Mouse (Mus musculus): ENCODE results near the gene Zbtb8a. TPM values are rescaled to one million over a fixed set of nuclear protein-coding genes. Genes with fewer than 3 reads are reported as not detected.

The Zbtb8a gene
- polyA plus RNA-seq, 1 experiment from 2014 or later, result 15.4 TPM

DNA sequence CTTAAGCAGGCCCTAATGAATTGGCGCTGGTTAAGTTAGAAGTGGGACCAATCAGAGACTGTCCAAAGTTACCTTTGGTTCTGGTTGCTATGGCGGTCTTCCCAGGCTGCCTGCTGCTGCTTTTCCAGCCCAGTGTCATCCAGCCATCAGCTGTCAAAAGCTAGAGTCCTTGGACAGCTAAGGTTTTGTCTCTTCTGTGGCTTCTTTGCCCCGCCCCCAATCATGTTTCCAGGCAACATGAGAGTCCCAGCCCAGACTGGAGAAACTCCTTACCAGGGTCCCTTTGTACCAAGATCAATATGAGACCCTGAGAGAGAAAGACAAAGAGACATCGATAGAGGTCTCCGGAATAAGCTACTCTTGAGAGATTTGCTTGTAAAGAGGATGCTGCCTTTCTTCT is 10.5 kb upstream of the Zbtb8a start:
- Histone ChIP-seq H3K4me2 (replicated peaks) (no peak overlapping the region), H3K9me3 (no peaks in the 10 kb centered on the region), H3K4me1 (replicated peaks) (peaks cover 5% of the 10 kb centered on the region; the same call in 1 of the 2 replicates), H3K27ac (no peak overlapping the region), H3K36me3 (no peaks in the 10 kb centered on the region), H3K27me3 (replicated peaks) (no peaks in the 10 kb centered on the region), H3K9ac (no peak overlapping the region), H3K4me3 (replicated peaks) (no peak overlapping the region)
- WGBS, result 82% methylated on average over 5 of the region's 5 CpGs
- no peak for ATAC-seq

DNA sequence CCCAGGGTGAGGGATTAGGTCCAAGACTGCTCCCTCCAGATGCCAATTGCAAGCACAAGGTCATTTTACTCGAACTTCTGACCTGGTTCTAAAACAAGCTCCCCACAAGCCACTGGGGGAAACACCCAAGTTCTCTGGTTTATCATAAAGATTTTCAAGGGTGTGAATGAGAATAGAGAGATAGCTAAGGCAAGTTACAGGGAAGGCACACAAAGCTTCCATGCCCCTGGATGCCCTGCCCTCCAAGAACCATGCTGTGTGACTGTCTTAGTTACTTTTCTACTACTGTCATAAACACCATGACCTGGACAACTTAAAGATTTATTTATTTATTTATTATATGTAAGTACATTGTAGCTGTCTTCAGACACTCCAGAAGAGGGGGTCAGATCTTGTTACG is 9.1 kb upstream of the Zbtb8a start:
- H3K4me1 ChIP-seq (replicated peaks), result peaks cover 5% of the 10 kb centered on the region; the same call in 1 of the 2 replicates
- H3K4me3 ChIP-seq (replicated peaks), result no peak overlapping the region
- no peak overlapping the region for H3K9ac ChIP-seq
- H3K36me3 ChIP-seq, result no peaks in the 10 kb centered on the region
- no peaks in the 10 kb centered on the region for H3K27me3 ChIP-seq (replicated peaks)
- no peak overlapping the region for H3K4me2 ChIP-seq (replicated peaks)
- no peak overlapping the region for H3K27ac ChIP-seq
- H3K9me3 ChIP-seq, result no peaks in the 10 kb centered on the region
- no peak for ATAC-seq
- WGBS, result 71% methylated on average over 2 of the region's 2 CpGs

DNA sequence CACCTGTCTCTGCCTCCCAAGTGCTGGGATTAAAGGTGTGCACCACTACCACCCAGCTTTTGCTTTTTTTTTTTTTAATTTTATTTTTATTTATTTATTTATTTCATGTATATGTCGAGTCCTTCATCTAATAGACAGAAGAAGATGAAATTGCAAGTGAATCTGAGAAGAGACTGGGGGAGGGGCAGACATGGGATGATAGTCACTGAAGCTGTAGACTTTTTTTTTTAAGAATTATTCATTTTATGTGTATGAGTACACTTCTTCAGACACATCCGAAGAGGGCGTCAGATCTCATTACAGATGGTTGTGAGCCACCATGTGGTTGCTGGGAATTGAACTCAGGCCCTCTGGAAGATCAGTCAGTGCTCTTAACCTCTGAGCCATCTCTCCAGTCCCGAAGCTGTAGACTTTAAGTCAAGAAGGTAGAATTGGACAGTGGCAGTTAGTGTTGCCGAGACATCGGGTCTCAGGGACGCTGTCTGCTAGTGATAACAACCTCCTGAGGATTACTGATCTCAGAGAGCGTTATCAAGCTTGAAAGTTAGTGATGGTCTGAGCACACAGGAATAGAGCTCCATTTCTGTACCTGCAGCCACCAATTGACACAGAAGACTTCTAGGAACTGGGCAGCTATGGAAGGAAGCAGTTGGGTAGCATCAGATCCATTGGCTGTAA is 8.5 kb upstream of the Zbtb8a start:
- Histone ChIP-seq H3K27ac (no peak overlapping the region), H3K36me3 (no peaks in the 10 kb centered on the region), H3K4me2 (replicated peaks) (no peak overlapping the region), H3K9ac (no peak overlapping the region), H3K27me3 (replicated peaks) (no peaks in the 10 kb centered on the region), H3K4me1 (replicated peaks) (peaks cover 5% of the 10 kb centered on the region; the same call in 1 of the 2 replicates), H3K9me3 (no peaks in the 10 kb centered on the region), H3K4me3 (replicated peaks) (no peak overlapping the region)
- 86% methylated on average over 8 of the region's 8 CpGs for WGBS
- ATAC-seq, result no peak

DNA sequence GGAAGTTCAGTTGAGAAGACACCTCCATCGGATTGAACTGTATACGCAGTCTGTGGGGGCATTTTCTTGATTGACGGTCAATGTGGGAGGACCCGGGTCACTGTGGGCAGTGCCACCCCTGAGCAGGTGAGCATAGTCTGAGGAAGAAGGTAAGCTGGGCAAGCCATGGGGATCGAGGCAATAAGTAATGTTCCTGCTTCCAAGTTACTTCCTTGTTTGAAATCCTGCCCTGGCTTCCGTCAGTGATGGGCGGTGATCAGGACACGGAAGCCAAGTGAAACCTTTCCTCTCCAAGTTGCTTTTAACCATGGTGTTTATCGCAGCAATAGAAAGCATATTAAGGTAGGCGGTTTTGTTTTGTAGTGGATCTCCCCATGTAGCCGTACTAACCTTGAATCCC is 7.8 kb upstream of the Zbtb8a start:
- WGBS, result 75% methylated on average over 11 of the region's 11 CpGs

DNA sequence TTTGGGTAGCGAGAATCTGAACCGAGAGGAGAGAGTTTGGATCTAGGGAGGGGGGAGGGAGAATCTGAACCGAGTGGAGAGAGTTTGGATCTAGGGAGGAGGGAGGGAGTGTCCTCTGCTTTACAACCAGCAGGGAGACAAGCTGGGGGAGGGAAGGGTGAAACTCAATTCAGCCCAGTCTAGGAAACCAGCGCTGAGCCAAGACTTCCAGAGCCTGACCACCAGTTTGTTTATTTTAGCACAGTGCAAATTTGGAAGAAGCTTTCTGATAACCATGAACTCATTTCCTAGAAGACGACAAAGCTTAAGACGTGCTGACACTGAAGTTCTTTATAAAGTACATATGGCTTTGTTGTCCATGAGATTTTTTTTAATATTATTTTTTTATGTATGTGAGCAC is 6.5 kb upstream of the Zbtb8a start:
- Histone ChIP-seq H3K9ac (no peak overlapping the region), H3K4me3 (replicated peaks) (no peak overlapping the region), H3K9me3 (no peaks in the 10 kb centered on the region), H3K4me2 (replicated peaks) (no peak overlapping the region; the same call in 1 of the 2 replicates), H3K27ac (no peak overlapping the region), H3K27me3 (replicated peaks) (no peaks in the 10 kb centered on the region), H3K4me1 (replicated peaks) (peaks cover 5% of the 10 kb centered on the region; the same call in 1 of the 2 replicates), H3K36me3 (no peaks in the 10 kb centered on the region)
- WGBS, result 15% methylated on average over 6 of the region's 6 CpGs
- peak; percentile 64; the same call in 1 of the 2 replicates for ATAC-seq

More for the DNA sequence above, 7.8 kb upstream of the Zbtb8a start:
- H3K9ac ChIP-seq, result no peak overlapping the region
- no peak for ATAC-seq
- H3K27me3 ChIP-seq (replicated peaks), result no peaks in the 10 kb centered on the region
- no peak overlapping the region for H3K4me3 ChIP-seq (replicated peaks)
- H3K4me2 ChIP-seq (replicated peaks), result no peak overlapping the region
- no peak overlapping the region for H3K27ac ChIP-seq
- H3K9me3 ChIP-seq, result no peaks in the 10 kb centered on the region
- peaks cover 5% of the 10 kb centered on the region; the same call in 1 of the 2 replicates for H3K4me1 ChIP-seq (replicated peaks)
- no peaks in the 10 kb centered on the region for H3K36me3 ChIP-seq

DNA sequence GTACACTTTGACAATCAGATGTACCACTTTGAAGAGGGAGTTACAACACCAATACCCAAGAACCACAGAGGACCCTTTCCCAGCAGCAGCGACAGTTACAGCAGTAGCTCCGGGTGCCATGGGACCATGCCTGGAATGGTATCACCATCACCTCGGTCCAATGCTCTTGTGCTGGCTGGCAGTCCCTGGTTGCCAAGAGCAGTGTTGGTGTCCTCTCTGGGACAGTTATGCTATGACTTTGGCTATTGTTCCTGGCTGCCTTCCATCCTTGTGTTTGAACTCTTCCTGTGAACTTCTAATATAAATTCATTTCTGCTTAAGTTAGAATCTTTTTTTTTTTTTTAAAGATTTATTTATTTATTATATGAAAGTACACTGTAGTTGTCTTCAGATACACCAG is 5.7 kb upstream of the Zbtb8a start:
- H3K4me3 ChIP-seq (replicated peaks), result no peak overlapping the region
- no peak for ATAC-seq
- H3K9me3 ChIP-seq, result no peaks in the 10 kb centered on the region
- H3K4me2 ChIP-seq (replicated peaks), result no peak overlapping the region
- WGBS, result 89% methylated on average over 3 of the region's 3 CpGs
- no peaks in the 10 kb centered on the region for H3K27me3 ChIP-seq (replicated peaks)
- no peak overlapping the region for H3K27ac ChIP-seq
- H3K4me1 ChIP-seq (replicated peaks), result peaks cover 5% of the 10 kb centered on the region; the same call in 1 of the 2 replicates
- no peaks in the 10 kb centered on the region for H3K36me3 ChIP-seq
- no peak overlapping the region for H3K9ac ChIP-seq

DNA sequence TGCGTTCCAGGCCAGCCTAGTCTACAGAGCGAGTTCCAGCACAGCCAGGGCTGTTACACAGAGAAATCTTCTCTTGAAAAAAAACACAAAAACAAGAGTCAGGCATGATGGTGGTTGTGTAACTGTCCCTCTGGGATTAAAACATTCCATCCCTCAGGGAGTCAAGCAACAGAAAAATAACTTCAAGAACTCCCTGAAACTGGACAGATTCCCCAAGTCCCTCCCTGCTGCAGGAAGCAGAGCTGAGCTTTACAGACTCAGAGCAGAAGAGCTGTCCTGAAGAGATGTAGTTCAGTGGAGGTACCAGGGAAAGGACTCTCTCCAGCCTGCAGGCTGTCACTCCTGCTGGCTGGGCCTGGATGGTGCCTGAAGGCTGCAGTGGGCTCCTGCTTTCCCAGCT is 4.6 kb upstream of the Zbtb8a start:
- H3K4me1 ChIP-seq (replicated peaks), result peaks cover 5% of the 10 kb centered on the region; the same call in 1 of the 2 replicates
- no peak overlapping the region for H3K9ac ChIP-seq
- no peak overlapping the region for H3K4me2 ChIP-seq (replicated peaks)
- no peaks in the 10 kb centered on the region for H3K27me3 ChIP-seq (replicated peaks)
- H3K27ac ChIP-seq, result no peak overlapping the region
- H3K9me3 ChIP-seq, result no peaks in the 10 kb centered on the region
- no peaks in the 10 kb centered on the region for H3K36me3 ChIP-seq
- ATAC-seq, result no peak
- no peak overlapping the region for H3K4me3 ChIP-seq (replicated peaks)
- 95% methylated on average over 2 of the region's 2 CpGs for WGBS

DNA sequence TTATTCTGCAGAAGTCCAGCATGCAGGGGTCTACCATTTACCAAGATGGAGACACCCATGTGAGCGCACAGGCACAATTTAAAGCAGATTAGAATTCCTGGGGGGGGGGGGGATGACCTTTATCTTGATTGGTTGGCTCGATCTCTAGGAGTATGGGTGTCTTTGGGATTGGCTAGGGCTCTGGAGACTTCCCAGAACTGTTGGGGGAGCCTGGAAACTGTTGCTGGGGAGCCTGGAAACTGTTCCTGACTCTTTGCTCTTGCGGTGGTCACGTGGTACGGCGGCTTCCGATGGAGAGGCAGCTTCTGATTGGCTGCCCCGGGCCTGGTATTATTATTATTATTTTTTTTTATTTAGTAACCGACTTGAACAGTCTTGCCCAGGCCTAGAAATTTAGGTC is 4.1 kb upstream of the Zbtb8a start:
- 92% methylated on average over 9 of the region's 9 CpGs for WGBS
- no peaks in the 10 kb centered on the region for H3K36me3 ChIP-seq
- H3K9ac ChIP-seq, result no peak overlapping the region
- H3K4me3 ChIP-seq (replicated peaks), result no peak overlapping the region
- H3K4me2 ChIP-seq (replicated peaks), result no peak overlapping the region
- no peaks in the 10 kb centered on the region for H3K9me3 ChIP-seq
- peaks cover 5% of the 10 kb centered on the region; the same call in 1 of the 2 replicates for H3K4me1 ChIP-seq (replicated peaks)
- no peak overlapping the region for H3K27ac ChIP-seq
- ATAC-seq, result no peak
- no peaks in the 10 kb centered on the region for H3K27me3 ChIP-seq (replicated peaks)

DNA sequence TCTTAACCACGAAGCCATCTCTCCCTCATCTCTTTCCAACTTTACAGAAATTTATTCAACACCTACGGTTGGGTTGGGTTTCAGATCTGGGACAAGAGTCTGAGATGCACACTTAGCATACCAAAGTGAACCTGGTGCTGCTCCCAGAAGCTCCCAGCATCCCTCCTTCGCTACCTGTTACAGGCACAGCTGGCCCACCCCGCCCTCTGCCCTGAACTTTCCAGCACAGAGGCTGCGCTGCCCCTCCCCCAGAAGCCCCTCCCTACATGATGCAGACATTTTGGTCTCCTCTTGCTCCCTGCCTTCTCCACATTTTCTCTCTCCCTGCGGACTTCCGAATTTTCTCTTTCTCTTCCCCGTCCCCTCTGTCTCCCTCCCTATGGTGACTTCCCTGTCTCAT is 3.2 kb upstream of the Zbtb8a start:
- no peak overlapping the region for H3K9ac ChIP-seq
- peaks cover 5% of the 10 kb centered on the region; the same call in 1 of the 2 replicates for H3K4me1 ChIP-seq (replicated peaks)
- no peaks in the 10 kb centered on the region for H3K36me3 ChIP-seq
- 82% methylated on average over 8 of the region's 8 CpGs for WGBS
- H3K27ac ChIP-seq, result no peak overlapping the region
- no peak for ATAC-seq
- H3K4me2 ChIP-seq (replicated peaks), result no peak overlapping the region
- no peaks in the 10 kb centered on the region for H3K27me3 ChIP-seq (replicated peaks)
- no peaks in the 10 kb centered on the region for H3K9me3 ChIP-seq
- H3K4me3 ChIP-seq (replicated peaks), result no peak overlapping the region

DNA sequence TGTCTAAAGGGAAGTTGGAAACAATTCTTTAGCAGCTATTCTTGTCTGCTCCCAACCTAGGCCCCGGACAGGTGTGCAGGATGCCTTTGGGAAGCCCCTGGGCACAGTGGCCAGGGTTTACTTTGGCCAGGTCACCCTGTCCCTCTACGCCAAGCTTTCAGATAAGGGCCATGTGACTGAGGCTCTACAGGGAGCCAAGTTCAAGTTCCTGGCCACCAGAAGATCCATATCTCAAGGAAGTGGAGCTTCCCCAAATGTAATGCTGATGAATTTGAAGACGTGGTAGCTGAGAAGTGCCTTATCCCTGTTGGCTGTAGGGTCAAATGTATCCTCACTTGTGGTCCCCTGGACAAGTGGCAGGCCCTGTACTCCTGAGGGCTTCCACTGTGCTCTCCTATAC is 1.9 kb upstream of the Zbtb8a start:
- WGBS, result 88% methylated on average over 3 of the region's 3 CpGs
- Histone ChIP-seq H3K36me3 (no peaks in the 10 kb centered on the region), H3K27me3 (replicated peaks) (no peaks in the 10 kb centered on the region), H3K9me3 (no peaks in the 10 kb centered on the region), H3K4me2 (replicated peaks) (no peak overlapping the region), H3K27ac (no peak overlapping the region), H3K4me1 (replicated peaks) (peaks cover 10% of the 10 kb centered on the region; the same call in 1 of the 2 replicates), H3K9ac (no peak overlapping the region), H3K4me3 (replicated peaks) (no peak overlapping the region)
- no peak for ATAC-seq

DNA sequence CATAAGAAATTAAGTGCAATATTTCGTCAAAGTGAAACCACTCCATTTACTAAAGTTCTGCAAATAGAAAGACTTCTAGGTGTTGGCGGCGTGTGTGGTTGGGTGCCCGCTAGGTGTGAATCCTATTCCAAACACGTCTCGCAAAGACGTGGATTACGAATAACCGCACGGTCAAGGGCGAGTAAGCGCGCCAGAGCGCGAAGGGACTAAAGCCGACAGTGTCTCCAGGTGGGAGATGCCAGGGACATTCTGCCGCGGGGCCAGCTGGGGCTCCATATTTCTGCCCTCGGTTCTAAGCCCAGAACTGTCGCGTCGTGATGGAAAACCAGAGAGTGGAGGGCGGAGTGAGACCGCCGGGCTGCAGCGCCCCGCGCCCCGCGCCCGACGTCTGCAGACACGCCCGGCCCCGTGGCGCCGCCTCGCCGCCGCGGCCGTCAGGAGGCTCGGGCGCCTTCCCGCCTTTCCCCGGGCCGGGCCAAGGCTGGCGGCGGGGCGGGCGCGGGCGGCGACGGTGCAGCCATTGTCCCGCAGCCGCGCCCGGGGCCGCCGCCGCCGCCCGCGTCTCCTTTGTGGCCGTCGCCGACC is 863 bp downstream of the Zbtb8a start:
- under 1% methylated on average over 51 of the region's 68 CpGs for WGBS
- Histone ChIP-seq H3K36me3 (no peaks in the 10 kb centered on the region), H3K9me3 (no peaks in the 10 kb centered on the region), H3K27ac (peak overlapping the region; percentile 89), H3K4me2 (replicated peaks) (peak overlapping the region; percentile 87), H3K9ac (peak overlapping the region; percentile 89), H3K27me3 (replicated peaks) (no peaks in the 10 kb centered on the region), H3K4me3 (replicated peaks) (peak overlapping the region; percentile 89), H3K4me1 (replicated peaks) (peaks cover 11% of the 10 kb centered on the region; the same call in 1 of the 2 replicates)
- ATAC-seq, result peak; percentile 81

DNA sequence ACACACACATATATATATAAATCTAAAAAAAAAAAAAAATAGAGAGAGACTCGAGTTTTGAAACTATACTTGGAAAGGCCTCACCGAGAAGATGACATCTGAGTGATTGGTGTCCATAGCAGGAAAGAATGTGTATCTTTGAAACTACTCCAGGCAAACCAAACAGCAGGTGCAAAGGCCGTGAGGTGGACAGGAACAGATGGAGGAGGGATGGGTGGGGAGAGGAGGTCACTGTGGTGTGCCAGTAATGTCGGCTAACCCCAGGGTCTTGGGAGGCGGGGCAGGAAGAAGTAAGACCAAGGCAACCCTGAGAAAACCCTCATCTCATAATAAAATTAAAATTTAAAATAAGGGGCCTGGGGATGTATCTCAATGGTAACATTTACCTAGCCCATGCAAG is 2.1 kb downstream of the Zbtb8a start:
- H3K27me3 ChIP-seq (replicated peaks), result no peaks in the 10 kb centered on the region
- H3K4me2 ChIP-seq (replicated peaks), result no peak overlapping the region
- 73% methylated on average over 5 of the region's 5 CpGs for WGBS
- no peaks in the 10 kb centered on the region for H3K36me3 ChIP-seq
- H3K9me3 ChIP-seq, result no peaks in the 10 kb centered on the region
- peaks cover 11% of the 10 kb centered on the region; the same call in 1 of the 2 replicates for H3K4me1 ChIP-seq (replicated peaks)
- no peak overlapping the region for H3K27ac ChIP-seq
- ATAC-seq, result no peak
- no peak overlapping the region for H3K9ac ChIP-seq
- H3K4me3 ChIP-seq (replicated peaks), result no peak overlapping the region

DNA sequence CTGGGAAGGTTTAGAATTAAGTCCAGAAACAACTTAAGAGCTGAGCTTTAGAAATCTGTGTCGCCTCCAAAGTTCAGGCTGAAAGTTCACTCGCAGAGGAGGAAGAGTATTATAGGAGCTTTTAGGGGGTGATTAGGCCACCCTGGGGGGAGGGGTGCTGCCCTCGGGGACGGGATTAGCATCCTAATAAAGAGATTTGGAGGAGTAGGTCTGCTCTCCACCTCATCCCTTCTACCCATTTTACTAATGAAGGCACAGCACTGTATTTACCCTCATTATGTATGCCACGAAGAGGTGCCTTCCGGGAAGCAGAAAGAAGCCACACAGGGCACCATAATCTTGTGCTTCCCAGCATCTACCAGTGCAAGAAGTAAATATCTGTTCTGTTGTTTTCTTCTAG is 2.9 kb downstream of the Zbtb8a start:
- 51% methylated on average over 6 of the region's 6 CpGs for WGBS
- no peak overlapping the region for H3K27ac ChIP-seq
- no peak overlapping the region for H3K4me3 ChIP-seq (replicated peaks)
- H3K9me3 ChIP-seq, result no peaks in the 10 kb centered on the region
- no peak for ATAC-seq
- H3K36me3 ChIP-seq, result no peaks in the 10 kb centered on the region
- H3K4me2 ChIP-seq (replicated peaks), result no peak overlapping the region
- peaks cover 11% of the 10 kb centered on the region; the same call in 1 of the 2 replicates for H3K4me1 ChIP-seq (replicated peaks)
- H3K9ac ChIP-seq, result no peak overlapping the region
- no peaks in the 10 kb centered on the region for H3K27me3 ChIP-seq (replicated peaks)

All from intestine, embryonic 15.5 days (tissue).